Mouse (Mus musculus): ENCODE measurements around the gene Umad1. TPM values are rescaled to one million over a fixed set of nuclear protein-coding genes. Genes with fewer than 3 reads are reported as not detected.

Umad1 gene
- total RNA-seq (2021) = 10 to 100 TPM; 10.2 to 10.4 TPM
- long read RNA-seq, experiment 1, transcript Umad1-204 (4 exons, 2,025 nt) = major isoform, 10 of 12 reads
- long read RNA-seq, experiment 1, partial matches to known transcripts = 0 of 12 reads
- long read RNA-seq, experiment 1, other reads (novel, unspliced or antisense) = 0 of 12 reads
- long read RNA-seq, experiment 2, transcript Umad1-204 (4 exons, 2,025 nt) = major isoform, 14 of 17 reads
- long read RNA-seq, experiment 2, partial matches to known transcripts = 0 of 17 reads
- long read RNA-seq, experiment 2, other reads (novel, unspliced or antisense) = 2 of 17 reads

DNA sequence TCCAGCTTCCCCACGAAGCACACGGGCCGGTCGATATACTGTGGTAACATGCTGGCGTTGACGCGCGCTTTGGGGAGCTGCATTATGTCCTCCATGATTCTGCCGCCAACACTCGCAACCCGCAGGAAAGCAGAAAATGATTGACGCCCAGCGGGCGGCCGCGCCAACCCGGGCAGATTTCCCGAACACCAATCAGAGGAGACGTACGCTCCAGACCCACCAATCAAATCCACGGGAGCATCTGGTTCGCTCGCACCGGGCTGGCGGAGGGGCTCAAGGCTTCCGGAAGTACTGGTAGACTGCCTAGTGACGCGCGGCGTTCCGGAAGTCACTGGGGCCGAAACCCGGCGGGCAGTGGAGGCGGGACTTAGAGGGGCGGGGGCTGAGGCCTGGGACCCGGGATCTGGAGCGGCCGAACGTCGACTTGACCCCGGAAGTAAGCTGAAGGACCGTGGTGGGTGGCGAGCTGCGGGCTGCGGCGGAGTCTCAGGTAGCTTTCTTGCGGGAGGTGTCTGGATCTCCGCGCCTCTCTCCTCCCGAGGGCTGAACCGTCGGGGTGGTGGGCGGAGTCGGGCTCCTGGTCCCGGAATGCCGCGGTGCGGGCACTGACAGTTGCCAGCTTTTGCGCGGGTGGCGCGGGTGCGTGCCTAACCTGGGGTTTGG, at the start of gene Umad1, which contains the start of the genes Rpa3 and Gm45062:
Umad1 (plus strand) TSS at position 285 of the 663 bp plus-strand sequence.
Rpa3 (minus strand) TSS at position 170 of the 663 bp plus-strand sequence.
Gm45062 (plus strand) TSS at position 447 of the 663 bp plus-strand sequence.
- DNase-seq = peak; percentile 98

DNA sequence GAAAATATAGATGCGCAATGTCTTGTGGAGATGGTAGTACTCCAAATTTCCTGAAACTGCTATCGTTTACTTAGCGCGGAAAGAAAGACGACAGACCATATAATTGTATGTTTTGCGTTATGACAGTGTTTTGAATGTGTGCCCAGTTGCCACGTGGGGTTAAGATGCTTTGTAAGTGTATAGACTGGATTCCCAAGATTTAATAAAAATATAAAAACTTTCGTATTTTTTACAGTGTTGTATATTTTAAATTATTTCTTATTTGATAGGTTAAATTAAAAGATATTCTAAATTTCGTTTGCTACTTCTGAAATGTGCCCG, 49.3 kb upstream of the Umad1 start:
- no peak for DNase-seq

DNA sequence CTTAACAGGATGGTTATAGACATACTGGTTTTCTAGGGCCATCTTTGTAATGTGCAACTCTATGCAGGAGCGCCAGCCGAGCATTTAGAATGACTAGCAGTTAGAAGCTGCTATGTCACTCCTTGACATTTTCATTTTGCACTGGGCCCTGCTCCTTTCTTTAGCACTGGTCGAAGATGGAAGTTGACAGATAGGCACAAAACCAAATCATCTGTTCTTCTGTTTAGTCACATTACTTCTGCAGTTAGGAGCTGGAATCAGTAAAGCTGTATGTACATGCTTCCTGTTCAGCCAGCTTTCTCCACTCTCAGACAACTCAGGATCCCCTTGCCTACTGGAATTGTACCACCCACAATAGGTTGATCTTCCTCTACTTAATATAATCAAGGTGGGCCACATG, 48.4 kb upstream of the Umad1 start:
- no peak for DNase-seq

DNA sequence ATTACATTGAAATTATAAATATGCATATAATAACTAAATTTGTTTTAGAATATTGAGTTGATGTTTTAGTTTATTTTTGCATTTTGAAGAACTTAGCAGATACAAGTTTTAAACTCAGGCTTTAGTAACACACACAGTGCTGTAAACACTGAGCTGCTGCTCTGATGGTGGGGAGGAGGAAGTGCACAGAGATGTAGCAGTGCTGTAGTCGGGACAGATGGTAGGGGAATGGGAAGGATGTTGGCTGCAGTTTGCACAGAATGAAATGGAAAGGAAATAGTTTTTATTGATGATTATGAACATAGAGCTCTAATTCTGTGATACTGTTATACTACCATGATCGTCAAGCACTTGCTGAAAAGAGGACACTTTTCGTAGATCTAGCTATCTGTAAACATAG, 32.1 kb upstream of the Umad1 start:
- DNase-seq = no peak

DNA sequence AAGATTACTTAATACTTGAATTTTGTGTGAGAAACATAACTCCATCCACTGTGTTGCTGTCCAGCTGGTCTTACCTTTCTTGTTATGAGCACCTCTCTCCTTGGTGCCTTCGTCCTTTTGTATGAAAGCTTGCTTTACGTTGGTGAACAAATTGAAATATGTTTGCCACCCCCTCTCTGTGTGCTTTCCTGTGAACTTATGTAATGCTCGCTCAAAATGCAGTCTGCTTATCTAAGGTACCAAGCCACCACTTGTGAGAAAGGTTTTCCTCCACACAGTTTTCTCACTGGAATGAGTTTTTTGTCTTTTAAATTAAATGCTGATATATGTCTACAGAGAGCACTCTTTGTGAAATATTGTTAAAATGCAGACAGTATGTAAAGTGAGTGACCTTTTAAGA, 30.5 kb upstream of the Umad1 start:
- DNase-seq = no peak

DNA sequence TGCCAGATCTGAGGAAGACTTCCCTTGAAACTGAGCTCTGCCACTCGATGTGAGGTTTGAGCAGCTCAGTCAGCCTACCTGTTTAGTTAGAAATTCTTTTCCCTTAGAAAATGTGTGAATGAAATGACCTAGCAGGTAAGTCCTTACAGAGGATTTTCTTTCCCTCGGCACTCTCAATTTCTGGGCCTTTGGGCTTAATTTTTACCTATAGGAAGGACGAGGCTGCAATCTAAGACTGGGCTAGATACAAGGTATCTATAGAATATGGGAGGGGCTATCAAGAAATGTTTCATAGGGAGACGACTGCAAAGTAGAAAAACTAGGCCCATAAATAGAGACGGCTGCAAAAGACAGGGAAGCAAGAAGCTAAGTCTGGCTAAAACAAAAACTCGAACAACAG, 772 bp upstream of the Umad1 start:
- no peak for DNase-seq

DNA sequence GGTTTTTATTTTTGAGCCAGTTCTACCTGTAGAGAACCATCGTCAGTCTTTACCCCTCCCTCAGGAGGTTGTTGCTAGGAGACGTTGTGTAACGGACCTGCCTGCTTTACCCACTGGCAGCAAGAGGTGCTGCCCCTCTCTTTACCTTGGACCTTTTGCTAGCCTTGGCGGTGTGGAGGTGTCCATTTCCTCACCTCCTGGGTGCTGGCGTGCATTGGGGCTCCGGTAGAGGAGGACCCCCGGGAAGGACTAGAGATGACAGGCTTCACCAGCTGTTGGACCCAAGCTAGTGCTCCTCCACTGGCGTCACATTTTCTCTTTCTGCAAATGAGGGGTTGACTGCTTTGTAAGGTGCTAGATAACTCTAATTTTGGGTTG, 568 bp downstream of the Umad1 start:
- DNase-seq = no peak

DNA sequence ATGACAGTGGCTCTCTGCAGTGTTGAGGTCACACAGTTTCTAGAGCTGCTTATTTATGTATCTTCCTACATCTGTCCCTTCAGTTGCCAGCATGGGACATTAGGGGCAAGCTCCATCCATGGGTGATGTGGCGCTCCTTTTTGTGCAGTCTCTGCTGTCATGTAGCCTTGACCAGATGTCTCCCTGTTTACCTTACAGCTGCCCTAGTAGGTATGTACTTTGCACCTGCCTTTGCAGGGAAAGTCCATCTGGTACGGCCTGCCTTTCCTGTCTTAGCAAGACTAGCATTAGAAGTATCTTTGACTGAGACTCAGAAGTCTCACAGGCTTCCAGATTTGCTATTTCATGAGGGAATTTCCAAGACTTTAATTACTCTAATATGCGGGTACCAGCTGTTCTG, 12.0 kb downstream of the Umad1 start:
- no peak for DNase-seq

DNA sequence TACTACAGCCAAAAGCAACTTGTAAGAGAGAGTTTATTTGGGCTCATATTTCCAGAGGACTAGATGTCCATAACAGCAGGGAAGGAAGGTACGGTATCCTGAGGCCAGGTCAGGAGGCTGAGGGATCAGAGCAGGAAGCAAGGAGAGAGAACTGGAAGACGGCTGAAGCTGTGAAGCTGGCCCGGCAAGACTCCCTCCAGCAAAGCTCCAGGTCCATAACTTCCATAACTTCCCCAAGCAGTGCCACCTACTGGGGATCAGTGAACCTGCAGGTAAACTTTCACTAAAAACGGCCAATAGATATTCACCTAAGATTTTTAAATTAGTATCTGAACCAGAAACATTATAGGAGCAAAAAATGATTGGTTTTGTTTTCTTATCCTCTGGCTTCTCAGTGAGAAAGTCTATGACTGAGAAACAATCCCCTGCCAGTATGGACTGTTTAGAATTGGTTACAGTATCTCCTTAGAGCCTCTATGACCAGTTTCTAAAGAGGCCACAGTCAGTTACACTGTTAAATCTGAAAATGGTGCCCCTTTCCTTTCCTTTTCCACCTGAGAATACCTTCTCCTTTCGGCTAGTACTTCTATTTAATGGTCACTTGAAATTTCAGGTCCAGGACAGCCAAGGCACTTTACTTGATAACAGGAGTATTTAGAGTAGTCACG, 15.4 kb downstream of the Umad1 start:
- no peak for DNase-seq

DNA sequence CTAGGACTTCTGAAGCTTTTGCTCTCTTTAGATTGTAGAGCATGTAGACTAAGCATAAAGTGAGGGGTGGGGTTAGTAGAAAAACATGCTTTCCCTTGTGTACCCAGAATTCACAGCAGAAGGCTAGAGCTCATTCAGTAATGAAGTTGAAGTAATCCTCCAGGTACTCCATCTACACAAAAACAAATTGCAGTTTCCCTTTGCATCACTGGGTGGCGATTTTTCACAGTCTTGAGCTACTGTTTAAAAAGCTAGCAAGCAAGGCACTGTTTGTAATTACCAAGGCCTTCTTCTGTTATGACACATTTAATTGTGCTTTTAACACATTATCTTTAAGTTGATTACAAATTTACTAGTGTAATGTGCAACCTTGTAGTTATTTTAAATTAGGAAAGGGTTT, 16.0 kb downstream of the Umad1 start:
- peak; percentile 20 for DNase-seq

DNA sequence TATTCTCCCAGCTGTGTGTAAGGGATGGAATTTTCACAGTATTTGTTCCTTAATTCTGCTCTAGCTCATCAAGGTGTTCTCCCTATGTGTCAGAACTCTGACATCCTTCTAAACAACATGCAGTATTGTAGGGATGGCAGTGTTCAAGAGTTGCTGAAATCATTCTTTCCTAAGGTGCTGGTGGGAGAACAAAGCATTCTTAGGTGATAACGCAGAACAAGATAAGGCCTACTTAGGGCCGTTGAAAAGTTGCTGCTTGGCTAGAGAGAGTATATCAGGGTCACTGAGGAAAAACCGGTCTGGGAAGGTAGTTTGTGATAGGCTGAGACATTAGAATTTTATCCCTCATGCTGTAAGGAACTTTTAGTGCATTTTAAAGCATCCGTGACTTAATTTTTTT, 17.3 kb downstream of the Umad1 start:
- no peak for DNase-seq

DNA sequence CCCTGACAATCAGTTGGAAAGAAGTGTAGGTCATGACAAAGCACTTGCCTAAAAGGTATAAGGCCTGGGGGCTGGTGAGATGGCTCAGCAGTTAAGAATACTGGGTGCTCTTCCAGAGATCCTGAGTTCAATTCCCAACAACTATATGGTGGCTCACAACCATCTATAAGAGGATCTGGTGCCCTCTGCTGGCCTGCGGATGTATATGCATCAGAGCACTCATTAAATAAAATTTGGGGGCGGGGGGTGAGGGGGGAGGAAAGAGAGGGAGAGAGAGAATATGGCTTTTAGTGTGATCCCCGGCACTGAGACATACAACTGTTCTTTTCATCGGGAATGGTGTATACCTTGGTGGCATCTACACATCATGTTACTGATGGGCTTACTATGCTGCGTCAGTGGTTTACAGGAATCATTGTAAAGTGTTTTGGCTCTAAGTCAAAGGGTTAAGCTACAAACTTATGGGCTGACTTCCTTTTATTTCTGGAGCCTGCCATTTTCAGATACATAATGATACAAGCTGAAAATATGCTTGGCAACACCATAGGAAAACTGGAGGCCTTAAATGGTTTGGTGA, 19.4 kb downstream of the Umad1 start:
- DNase-seq = no peak

DNA sequence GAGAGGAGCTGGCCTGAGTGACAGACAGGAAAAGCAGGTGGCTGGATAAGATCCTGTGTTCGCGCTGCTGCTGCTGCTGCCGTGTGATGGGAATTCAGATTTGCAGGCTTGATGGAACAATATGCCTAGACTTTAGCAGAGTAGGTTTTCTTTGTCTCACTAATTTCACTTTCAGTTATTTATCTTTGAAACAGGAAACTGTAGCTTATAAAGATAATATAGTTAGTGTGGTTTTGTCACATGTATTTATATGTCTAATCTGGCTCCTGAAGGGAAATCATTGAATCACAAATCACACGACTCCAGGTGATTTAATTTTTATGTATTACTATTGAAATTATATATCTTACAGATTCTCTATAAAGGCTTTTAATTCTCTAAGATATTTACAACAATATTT, 24.2 kb downstream of the Umad1 start:
- no peak for DNase-seq

DNA sequence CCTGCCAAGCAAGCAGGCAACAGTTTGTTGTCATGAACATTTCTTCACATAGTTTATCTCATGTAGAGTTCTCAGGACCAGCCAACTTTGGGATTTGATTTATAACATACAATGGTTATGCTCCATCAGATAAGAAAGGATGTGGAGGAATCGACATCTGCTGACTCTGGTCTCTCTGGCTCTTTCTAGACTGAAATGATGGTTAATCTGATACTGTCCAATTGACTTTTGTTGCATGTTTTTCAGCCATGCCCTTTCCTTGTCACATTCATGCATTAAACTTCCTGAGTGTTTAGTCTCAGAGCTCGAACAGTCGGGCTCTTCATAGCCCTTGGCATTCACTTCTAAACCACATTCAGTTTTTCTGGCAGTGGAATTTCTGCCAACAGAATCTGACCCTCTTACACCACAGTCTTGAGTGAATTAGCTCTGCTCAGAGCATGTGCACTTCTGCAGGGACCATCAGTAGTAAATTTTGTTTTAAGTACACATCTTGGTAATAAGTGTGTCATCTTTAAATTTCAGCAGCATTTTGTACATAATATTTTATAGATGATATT, 26.4 kb downstream of the Umad1 start:
- no peak for DNase-seq

DNA sequence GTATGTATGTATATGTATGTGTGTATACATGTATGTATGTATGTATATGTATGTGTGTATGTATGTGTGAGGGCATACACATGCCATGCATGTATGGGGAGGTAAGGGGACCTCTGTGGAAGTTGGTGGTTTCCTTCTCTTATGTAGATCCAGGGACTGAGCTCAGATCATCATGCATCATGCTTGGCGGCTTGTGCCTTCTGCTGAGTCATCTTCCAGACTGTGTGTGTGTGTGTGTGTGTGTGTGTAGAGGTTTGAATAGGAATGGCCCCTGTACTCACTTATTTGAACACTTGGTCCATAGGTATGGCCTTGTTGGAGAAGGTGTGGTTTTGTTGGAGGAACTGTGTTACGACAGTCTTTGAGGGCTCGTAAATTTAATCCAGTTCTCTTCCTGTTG, 27.1 kb downstream of the Umad1 start:
- no peak for DNase-seq

DNA sequence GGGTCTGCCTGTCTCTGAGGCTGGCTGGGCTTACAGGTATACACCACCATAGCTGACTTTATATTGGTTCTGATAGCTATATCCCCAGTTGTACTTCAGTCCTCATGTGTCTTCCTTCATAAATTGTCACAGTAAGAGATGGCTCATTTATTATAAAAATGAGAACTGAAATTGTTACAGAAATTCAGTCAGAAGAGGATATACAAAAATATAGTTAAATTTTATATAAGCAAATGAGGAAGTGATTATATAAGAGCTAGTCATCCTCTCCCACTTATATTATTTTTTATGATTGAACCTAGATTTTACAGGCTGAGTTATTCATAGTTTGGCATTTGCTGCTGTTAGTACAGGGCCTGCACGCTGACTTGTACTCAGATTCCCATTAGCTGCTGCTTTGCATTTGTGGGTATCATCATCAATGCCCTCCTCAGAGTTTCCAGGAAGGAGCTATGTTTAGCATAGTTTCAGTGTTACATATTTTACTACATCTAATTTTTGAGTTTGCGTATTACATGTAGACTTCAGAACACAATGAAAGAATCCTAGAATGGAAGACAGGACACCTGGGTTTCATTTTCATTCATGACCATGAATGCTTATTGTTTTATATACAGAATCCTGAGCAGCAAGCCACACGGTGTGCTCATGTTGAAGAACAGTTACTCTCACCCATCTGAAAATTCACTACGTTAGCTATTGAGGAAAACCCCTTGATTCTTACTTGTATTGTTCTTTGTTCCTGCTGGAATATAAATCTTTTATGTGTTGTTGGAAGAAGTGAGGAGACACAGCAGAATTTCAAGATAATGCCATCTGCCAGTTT, 29.9 kb downstream of the Umad1 start:
- no peak for DNase-seq

DNA sequence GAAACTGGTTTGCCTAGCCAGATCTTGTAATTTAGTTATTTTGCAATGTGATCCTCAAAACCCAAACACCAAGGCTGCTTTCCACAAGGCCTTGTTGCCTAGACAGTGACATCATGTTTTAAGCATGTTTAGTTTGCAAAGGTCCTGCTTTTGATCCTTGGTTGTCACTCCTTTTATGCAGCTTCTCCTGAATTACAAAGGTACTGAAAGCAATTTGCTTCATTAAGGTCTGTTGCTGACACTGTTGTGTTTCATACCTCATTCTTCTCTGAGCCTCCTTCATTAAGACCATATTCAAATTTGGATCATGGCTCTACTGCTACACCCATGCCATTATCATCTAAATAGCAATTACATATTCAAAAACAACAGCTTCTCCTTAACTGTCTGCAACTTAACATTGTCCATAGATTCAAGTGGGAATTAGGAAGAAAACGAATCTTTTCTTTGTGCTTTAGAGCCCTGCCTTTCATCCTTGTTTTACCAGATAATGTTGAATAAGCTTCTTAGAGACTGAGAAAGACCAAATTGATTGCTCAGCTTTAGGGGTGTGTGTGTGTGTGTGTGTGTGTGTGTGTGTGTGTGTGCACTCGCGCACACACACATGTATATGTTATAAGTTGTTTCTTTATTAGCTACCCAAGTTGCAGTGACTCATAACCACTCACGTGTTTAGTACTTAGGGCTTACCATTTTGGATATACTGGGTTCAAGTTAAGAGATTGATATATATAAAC, 35.1 kb downstream of the Umad1 start:
- no peak for DNase-seq

DNA sequence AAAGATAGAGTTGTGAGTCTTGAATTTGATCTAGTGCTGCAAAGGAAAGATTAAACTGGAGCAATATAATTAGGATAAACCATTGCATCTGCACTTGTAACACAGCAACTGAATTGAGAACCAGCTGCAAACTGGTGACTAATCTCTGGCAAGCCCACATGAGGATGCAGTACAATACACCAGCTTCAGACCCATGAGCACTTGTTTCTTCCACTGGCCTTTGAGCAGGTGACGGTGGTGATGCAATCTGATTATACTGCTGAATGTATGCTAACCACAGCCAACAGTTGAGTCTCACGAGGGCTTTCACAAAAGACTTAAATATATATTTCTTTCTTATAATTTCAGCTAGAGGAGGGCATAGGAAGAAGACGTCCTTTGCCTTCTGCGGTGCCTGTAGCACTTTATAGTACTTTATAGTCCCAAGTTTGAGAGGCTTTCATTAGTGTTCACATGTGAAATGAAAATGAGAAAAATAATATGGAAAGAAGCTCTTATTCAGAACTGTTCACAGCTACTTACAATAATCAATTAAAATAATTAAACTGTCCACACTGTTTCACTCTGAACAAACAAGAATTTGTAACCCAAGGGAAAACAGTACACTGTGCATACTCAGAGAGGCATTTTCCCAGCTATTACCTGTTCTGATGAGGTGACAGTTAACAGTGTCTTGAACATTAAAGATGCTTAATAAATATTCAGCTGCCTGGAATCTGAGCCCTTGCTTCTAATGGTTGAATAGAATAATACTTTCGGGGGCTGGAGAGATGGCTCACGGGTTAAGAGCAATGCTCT, 40.2 kb downstream of the Umad1 start:
- no peak for DNase-seq

DNA sequence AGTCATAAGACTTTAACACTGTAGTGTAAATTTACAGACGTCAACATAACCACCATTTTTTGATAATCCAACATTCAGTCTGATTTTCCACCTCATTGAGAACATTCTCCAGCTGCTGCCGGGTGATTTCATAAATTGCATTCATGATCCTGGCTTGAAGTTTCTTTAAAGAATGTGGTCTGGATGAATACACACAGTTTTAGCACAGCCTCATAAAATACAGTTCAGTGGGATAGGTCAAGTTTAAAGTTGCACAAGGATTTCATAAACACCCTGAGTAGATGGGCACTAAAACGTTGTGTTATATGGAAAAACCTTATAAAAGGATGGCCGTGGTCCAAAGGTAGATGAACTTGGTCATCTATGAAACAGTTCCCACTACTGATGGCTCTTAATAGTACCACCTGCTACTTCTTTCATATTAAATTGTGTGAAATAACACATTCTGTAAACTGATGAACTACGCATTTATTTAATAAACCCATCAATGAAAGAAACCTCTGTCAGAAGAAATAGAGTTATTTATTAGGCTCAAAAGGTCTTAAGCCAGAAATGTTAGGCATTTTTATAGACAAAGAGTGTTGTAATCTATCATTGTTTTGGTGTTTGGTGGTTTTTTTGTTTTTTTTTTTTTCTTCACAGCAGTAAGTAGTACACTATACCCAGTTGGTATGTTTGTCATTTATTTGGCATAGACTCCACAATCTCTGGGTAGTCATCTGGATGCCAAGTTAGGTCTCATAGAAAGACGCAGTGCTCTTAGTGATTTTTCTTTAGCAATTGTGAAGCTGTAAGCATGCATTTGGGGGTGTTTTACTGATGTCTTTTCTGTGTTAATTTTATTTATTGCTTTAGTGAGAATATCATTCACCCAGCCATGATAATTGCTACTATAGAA, 49.0 kb downstream of the Umad1 start:
- no peak for DNase-seq
